ENCODE assay signal across 15 mouse cellular contexts in genomic region chr1:85112266-85112665, GRCm38 (mm10). TPM values are rescaled to one million over a fixed set of nuclear protein-coding genes. Genes with fewer than 3 reads are reported as not detected.
"Had no signal": no experiment of that assay in that cellular context is flagged by ENCODE, and none has a peak within 500 bp of the region (broad histone marks: within the 10 kb centered on the region; RNA-seq: fewer than 3 reads in every experiment).

No protein-coding gene starts in this region.

RNA-seq across cellular contexts. Expression of gene A530032D15Rik, which starts 2.6 kb away (rescaled TPM):
- polyA plus RNA-seq: liver, embryonic 16.5 days; lung, embryonic 14.5 days; lung, embryonic 16.5 days; midbrain, embryonic 11.5 days; midbrain, embryonic 13.5 days; midbrain, embryonic 16.5 days; neural tube, embryonic 12.5 days; neural tube, embryonic 14.5 days; stomach, embryonic 14.5 days had no signal

RNA-seq across cellular contexts. Expression of gene Gm10553, which starts 12.3 kb away (rescaled TPM):
- total RNA-seq: monocyte, adult 5-6 weeks; neutrophil, adult 5-6 weeks had no signal
- polyA plus RNA-seq: liver, embryonic 16.5 days; lung, embryonic 14.5 days; lung, embryonic 16.5 days; macrophage; midbrain, embryonic 11.5 days; midbrain, embryonic 13.5 days; midbrain, embryonic 16.5 days; neural tube, embryonic 12.5 days; neural tube, embryonic 14.5 days; spleen, adult 2 months; stomach, embryonic 14.5 days; stomach, embryonic 16.5 days; thymus, postnatal 0 days had no signal
